8 mouse cellular contexts compared by ENCODE assay signal in the genomic region with DNA sequence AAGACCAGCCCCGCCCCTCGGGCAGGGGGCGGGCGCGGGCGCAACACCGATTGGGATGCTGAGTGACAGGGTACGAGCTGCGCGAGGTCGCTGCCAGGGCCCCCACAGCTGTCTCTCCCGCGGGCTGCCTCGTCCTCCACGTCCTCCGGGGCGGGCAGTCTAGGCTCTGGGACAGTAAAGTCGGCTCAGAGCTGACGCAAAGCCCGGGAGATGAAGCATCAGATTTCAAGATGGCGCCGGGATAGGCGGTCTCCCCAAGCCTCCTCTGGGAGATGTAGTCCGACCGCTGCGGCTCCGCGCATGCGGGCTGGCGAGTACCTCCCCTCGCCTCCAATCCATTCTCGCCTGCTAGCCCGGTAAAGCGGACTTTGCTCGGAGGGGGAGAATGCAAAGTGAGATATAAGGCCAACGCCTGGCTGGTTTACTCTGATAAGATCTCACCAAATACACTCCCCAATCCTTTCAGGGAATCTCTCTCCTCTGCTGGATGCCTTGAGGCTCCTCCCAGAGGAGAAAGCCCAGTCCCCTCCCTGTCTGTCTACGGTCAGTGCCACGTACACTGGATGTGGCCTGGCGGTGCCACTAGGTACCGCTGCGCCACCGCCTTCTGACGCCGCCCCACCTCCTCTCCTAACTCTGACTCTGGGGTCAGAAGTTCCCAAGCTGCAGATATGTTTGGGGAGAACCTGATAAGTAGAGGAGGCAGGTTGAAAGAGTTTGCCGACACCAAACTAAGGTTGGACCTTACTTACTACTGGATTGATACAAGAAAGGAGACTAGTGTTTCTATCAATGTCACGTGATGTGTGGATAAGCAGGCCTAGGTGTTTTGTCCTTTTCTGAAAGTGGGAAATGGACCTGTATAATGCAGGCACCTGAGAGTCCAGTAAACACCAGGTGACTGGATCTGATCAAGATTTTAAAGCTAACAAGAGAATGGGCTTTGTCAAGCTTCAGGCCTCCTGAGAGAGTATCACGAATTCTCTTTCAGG.
A peak's percentile ranks its signal among the peaks of the same experiment; 100 is the strongest.
DNase-seq lines count a peak whose midpoint lies in the region; ATAC-seq and TF ChIP-seq lines count a peak whose summit lies in the region.

No protein-coding gene starts in this region.

- peak; percentile 90 for DNase-seq in ES-E14 (ENCODE audit: low read depth, low spot score)
- peak; percentile 93 to 95 for DNase-seq in cerebellum, adult 18-20 months
- DNase-seq in heart, postnatal 36 days = peak; percentile 90 to 94
- DNase-seq in layer of hippocampus, adult 2 months (ENCODE audit: low spot score in 2 of 2) = peak; percentile 92 to 95
- DNase-seq in lung, embryonic 14.5 days = peak; percentile 97
- peak; percentile 91 for DNase-seq in thymus, adult 2 months

- intact Hi-C loops in heart, postnatal 36 days (cut with DNase I) = loop anchor here (2.0 to 5.0 kb wide), 3 partner anchors 86 to 244 kb away; a partner anchor contains a TSS

- H3K4me1 ChIP-seq in ES-E14 (ENCODE audit: control insufficient read depth in 2 of 2, insufficient read depth in 2 of 2, low read length in 2 of 2, poor library complexity in 1 of 2) = no peaks in the 10 kb centered on the region; a peak in 2 of 4 replicates
- peaks cover 32% of the 10 kb centered on the region for H3K4me1 ChIP-seq in forebrain, embryonic 16.5 days (replicated peaks; ENCODE audit: control insufficient read depth, insufficient read depth, low read length)
- peaks cover 17% of the 10 kb centered on the region for H3K4me1 ChIP-seq in lung, embryonic 14.5 days (ENCODE audit: insufficient read depth)
- peaks cover 3% of the 10 kb centered on the region; the same call in 1 of the 2 replicates for H3K4me1 ChIP-seq in olfactory bulb, adult 2 months (ENCODE audit: control insufficient read depth, insufficient read depth, low read length)
- H3K4me1 ChIP-seq in thymus, adult 2 months (replicated peaks; ENCODE audit: control insufficient read depth, insufficient read depth, low read length) = peaks cover 13% of the 10 kb centered on the region

- H3K4me2 ChIP-seq in forebrain, embryonic 16.5 days (ENCODE audit: low read length) = peak overlapping the region; percentile 94
- peak overlapping the region; percentile 73 for H3K4me2 ChIP-seq in lung, embryonic 14.5 days

- peak; percentile 77 for TF ChIP-seq CTCF in layer of hippocampus, adult 2 months (conservative IDR thresholded peaks at IDR 0.05)
- peak; percentile 79 for TF ChIP-seq CTCF in lung, embryonic 14.5 days (IDR thresholded peaks at IDR 0.05; ENCODE audit: low read depth)
- TF ChIP-seq CTCF in olfactory bulb, adult 2 months (IDR thresholded peaks at IDR 0.05; ENCODE audit: insufficient read depth, low read depth, low read length) = peak; percentile 28; the same call in 1 of the 2 replicates
- TF ChIP-seq CTCF in thymus, adult 2 months (IDR thresholded peaks at IDR 0.05; ENCODE audit: borderline replicate concordance, control insufficient read depth, extremely low read depth, insufficient read depth, low read length, poor library complexity) = no peak

- peak overlapping the region; percentile 74 to 83 for H3K4me3 ChIP-seq in ES-E14 (ENCODE audit: insufficient read depth in 1 of 2, low read depth in 1 of 2, low read length in 2 of 2, poor library complexity in 1 of 2, severe bottlenecking in 1 of 2)
- H3K4me3 ChIP-seq in forebrain, embryonic 16.5 days (replicated peaks; ENCODE audit: low read length) = peak overlapping the region; percentile 69
- H3K4me3 ChIP-seq in layer of hippocampus, adult 2 months = peak overlapping the region; percentile 77
- H3K4me3 ChIP-seq in lung, embryonic 14.5 days (ENCODE audit: low read depth, low read length) = peak overlapping the region; percentile 63
- H3K4me3 ChIP-seq in olfactory bulb, adult 2 months (ENCODE audit: insufficient read depth, low read depth, low read length) = peak overlapping the region; percentile 77
- H3K4me3 ChIP-seq in thymus, adult 2 months (ENCODE audit: control insufficient read depth, insufficient read depth, low read length) = peak overlapping the region; percentile 77

- in situ Hi-C loops in ES-E14 (cut with MboI; ENCODE audit: low sequenced_read_pairs in 2 of 2, unreplicated experiment in 2 of 2) = no loop called here

- H3K36me3 ChIP-seq in ES-E14 (ENCODE audit: control insufficient read depth, insufficient read depth, low read length, poor library complexity, severe bottlenecking) = no peaks in the 10 kb centered on the region
- no peaks in the 10 kb centered on the region for H3K36me3 ChIP-seq in forebrain, embryonic 16.5 days (ENCODE audit: control insufficient read depth, insufficient read depth)
- no peaks in the 10 kb centered on the region; the same call in 1 of the 2 replicates for H3K36me3 ChIP-seq in lung, embryonic 14.5 days (ENCODE audit: insufficient read depth)
- H3K36me3 ChIP-seq in thymus, adult 2 months (ENCODE audit: control insufficient read depth, insufficient read depth, low read length) = no peaks in the 10 kb centered on the region

- WGBS in forebrain, embryonic 16.5 days = 3% methylated on average over 47 of the region's 47 CpGs
- WGBS in lung, embryonic 14.5 days = 2% methylated on average over 47 of the region's 47 CpGs
- 2% methylated on average over 47 of the region's 47 CpGs for WGBS in olfactory bulb, adult 2 months
- 4% methylated on average over 47 of the region's 47 CpGs for WGBS in thymus, adult 2 months

- no peaks in the 10 kb centered on the region for H3K27me3 ChIP-seq in forebrain, embryonic 16.5 days (replicated peaks; ENCODE audit: control insufficient read depth, insufficient read depth, low read length)
- no peaks in the 10 kb centered on the region for H3K27me3 ChIP-seq in lung, embryonic 14.5 days (ENCODE audit: insufficient read depth, low read length)
- H3K27me3 ChIP-seq in thymus, adult 2 months (ENCODE audit: control insufficient read depth, insufficient read depth, low read length) = no peaks in the 10 kb centered on the region

- H3K9me3 ChIP-seq in ES-E14 (ENCODE audit: control insufficient read depth, insufficient read depth, low read depth, low read length) = no peaks in the 10 kb centered on the region
- H3K9me3 ChIP-seq in forebrain, embryonic 16.5 days (ENCODE audit: control insufficient read depth, low read length) = no peaks in the 10 kb centered on the region
- no peaks in the 10 kb centered on the region for H3K9me3 ChIP-seq in lung, embryonic 14.5 days (ENCODE audit: low read depth, low read length)

- H3K9ac ChIP-seq in ES-E14 (ENCODE audit: insufficient read depth, low read depth, low read length, poor library complexity, severe bottlenecking) = peak overlapping the region; percentile 70
- H3K9ac ChIP-seq in forebrain, embryonic 16.5 days (replicated peaks; ENCODE audit: low read depth, low read length) = peak overlapping the region; percentile 86
- H3K9ac ChIP-seq in lung, embryonic 14.5 days = peak overlapping the region; percentile 61

- peak; percentile 32; the same call in 1 of the 2 replicates for TF ChIP-seq POLR2A in olfactory bulb, adult 2 months (IDR thresholded peaks at IDR 0.05; ENCODE audit: insufficient read depth, low read depth, low read length)
- TF ChIP-seq POLR2A in thymus, adult 2 months (IDR thresholded peaks at IDR 0.05; ENCODE audit: control insufficient read depth, extremely low read depth, insufficient read depth, low read length, poor library complexity) = 0 out of 2 replicates have a peak, but pooled peaks have one; percentile 17

- H3K27ac ChIP-seq in ES-E14 (ENCODE audit: insufficient read depth, low read depth, low read length, poor library complexity, severe bottlenecking) = no peak overlapping the region
- peak overlapping the region; percentile 99 for H3K27ac ChIP-seq in forebrain, embryonic 16.5 days (ENCODE audit: low read length)
- H3K27ac ChIP-seq in layer of hippocampus, adult 2 months = peak overlapping the region; percentile 94
- H3K27ac ChIP-seq in lung, embryonic 14.5 days (ENCODE audit: low read depth) = peak overlapping the region; percentile 82
- peak overlapping the region; percentile 88 for H3K27ac ChIP-seq in olfactory bulb, adult 2 months (ENCODE audit: insufficient read depth, low read depth, low read length)
- H3K27ac ChIP-seq in thymus, adult 2 months (ENCODE audit: control insufficient read depth, insufficient read depth, low read length) = 0 out of 2 replicates have a peak overlapping the region, but pooled peaks have one; percentile 14

- ATAC-seq in forebrain, embryonic 16.5 days = peak; percentile 98
- ATAC-seq in lung, embryonic 14.5 days (ENCODE audit: insufficient read depth) = peak; percentile 98

TF ChIP-seq in ES-E14, 5 proteins besides CTCF, POLR2A, EP300 and RAD21:
- TF ChIP-seq HCFC1 (IDR thresholded peaks at IDR 0.05; ENCODE audit: borderline replicate concordance, insufficient read depth, low read length) (peak; percentile 93), ZNF384 (IDR thresholded peaks at IDR 0.05; ENCODE audit: low read depth, low read length) (no peak)
